Mouse (Mus musculus) embryonic fibroblast, embryonic 13.5 days (primary cell): ENCODE measurements around the gene Pla2g1b.
"Not testable (repeated sequence)": the region's sequence is repeated elsewhere in the genome, so short reads cannot be mapped to it uniquely, and the experiment has no call there.

ENCODE experiments used
- CTCF ChIP-seq: IDR thresholded peaks from 2 replicates; pipeline ENCODE4 v1.5.1; 2011; ENCODE audit warnings: mild to moderate bottlenecking, control low read depth, low read length, moderate library complexity, borderline replicate concordance; ENCODE audit not compliant: insufficient read depth
- POLR2A ChIP-seq: IDR thresholded peaks from 2 replicates; pipeline ENCODE4 v1.6.1; 2011; ENCODE audit warnings: low read depth, mild to moderate bottlenecking, control low read depth, low read length, moderate library complexity

DNA sequence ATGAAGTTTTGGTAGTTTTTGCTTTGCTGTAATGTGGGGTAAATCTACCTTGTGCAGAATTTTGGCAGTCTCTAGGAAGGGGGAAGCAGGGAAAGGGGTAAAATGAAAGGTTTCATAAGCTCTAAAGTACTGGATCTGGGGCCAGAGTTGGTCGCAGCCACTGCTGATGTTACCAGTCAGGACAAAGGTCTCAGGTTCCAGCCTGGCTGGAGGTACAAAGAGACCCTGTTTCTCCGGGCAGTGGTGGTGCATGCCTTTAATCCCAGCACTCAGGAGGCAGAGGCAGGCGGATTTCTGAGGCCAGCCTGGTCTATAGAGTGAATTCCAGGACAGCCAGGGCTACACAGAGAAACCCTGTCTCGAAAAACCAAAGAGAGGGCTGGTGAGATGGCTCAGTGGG is 39.6 kb downstream of the Pla2g1b start:
- TF ChIP-seq POLR2A, CTCF: not testable (repeated sequence)
